ENCODE assay signal across 7 mouse cellular contexts in genomic region chr4:137995399-137995798, GRCm38 (mm10). TPM values are rescaled to one million over a fixed set of nuclear protein-coding genes. Genes with fewer than 3 reads are reported as not detected.
DNase-seq lines count a peak whose midpoint lies in the region; ATAC-seq and TF ChIP-seq lines count a peak whose summit lies in the region.

No protein-coding gene starts in this region.

- TF ChIP-seq POLR2A in ES-Bruce4 (IDR thresholded peaks at IDR 0.05; ENCODE audit: insufficient read depth, low read length), result no peak
- TF ChIP-seq POLR2A in bone marrow macrophage, adult 2 months (IDR thresholded peaks at IDR 0.05; ENCODE audit: borderline replicate concordance, low read depth, low read length), result no peak

- TF ChIP-seq CTCF in ES-Bruce4 (IDR thresholded peaks at IDR 0.05; ENCODE audit: low read depth, low read length), result no peak
- no peak for TF ChIP-seq CTCF in bone marrow macrophage, adult 2 months (IDR thresholded peaks at IDR 0.05; ENCODE audit: low read depth, low read length)

- peak overlapping the region; percentile 11 for H3K4me3 ChIP-seq in ES-Bruce4 (ENCODE audit: low read depth, low read length)
- peak overlapping the region; percentile 98 for H3K4me3 ChIP-seq in bone marrow macrophage, adult 2 months (ENCODE audit: insufficient read depth, low read length)
- peak overlapping the region; percentile 31 to 98 for H3K4me3 ChIP-seq in heart, embryonic 14.5 days (ENCODE audit: control insufficient read depth in 1 of 2, insufficient read depth in 1 of 2, low read depth in 1 of 2, low read length in 2 of 2)
- H3K4me3 ChIP-seq in midbrain, embryonic 12.5 days, result peak overlapping the region; percentile 100

- no peak overlapping the region for H3K9ac ChIP-seq in ES-Bruce4 (ENCODE audit: low read depth, poor library complexity, severe bottlenecking)
- peak overlapping the region; percentile 99 for H3K9ac ChIP-seq in heart, embryonic 14.5 days (ENCODE audit: low read length)
- peak overlapping the region; percentile 100 for H3K9ac ChIP-seq in midbrain, embryonic 12.5 days (replicated peaks)

- H3K36me3 ChIP-seq in ES-Bruce4 (ENCODE audit: control insufficient read depth, insufficient read depth, low read length, poor library complexity, severe bottlenecking), result 0 out of 2 replicates have a peak, but pooled peaks cover 5% of the 10 kb centered on the region
- H3K36me3 ChIP-seq in heart, embryonic 14.5 days (ENCODE audit: control insufficient read depth, insufficient read depth, low read length), result peaks cover 29% of the 10 kb centered on the region
- peaks cover 42% of the 10 kb centered on the region for H3K36me3 ChIP-seq in midbrain, embryonic 12.5 days

- H3K9me3 ChIP-seq in ES-Bruce4 (replicated peaks; ENCODE audit: control insufficient read depth, insufficient read depth, low read length, poor library complexity, severe bottlenecking), result no peaks in the 10 kb centered on the region
- H3K9me3 ChIP-seq in heart, embryonic 14.5 days (ENCODE audit: control insufficient read depth, low read length), result no peaks in the 10 kb centered on the region
- H3K9me3 ChIP-seq in midbrain, embryonic 12.5 days, result no peaks in the 10 kb centered on the region

- ATAC-seq in heart, embryonic 14.5 days (ENCODE audit: insufficient number of reproducible peaks, insufficient read depth, low FRiP score, low read depth), result no peak
- no peak for ATAC-seq in midbrain, embryonic 12.5 days (ENCODE audit: low FRiP score, low read depth)

- 42% methylated on average over 12 of the region's 12 CpGs for WGBS in heart, embryonic 14.5 days
- 83% methylated on average over 12 of the region's 12 CpGs for WGBS in midbrain, embryonic 12.5 days

- no peak overlapping the region for H3K27ac ChIP-seq in ES-Bruce4 (ENCODE audit: insufficient read depth, low read length)
- peak overlapping the region; percentile 82; the same call in 1 of the 2 replicates for H3K27ac ChIP-seq in bone marrow macrophage, adult 2 months (ENCODE audit: insufficient read depth, low read depth, low read length)
- peak overlapping the region; percentile 17 to 62; a peak in 3 of 4 replicates for H3K27ac ChIP-seq in heart, embryonic 14.5 days (replicated peaks in 1 of 2; ENCODE audit: control insufficient read depth in 1 of 2, insufficient read depth in 1 of 2, low read depth in 2 of 2, low read length in 2 of 2)
- H3K27ac ChIP-seq in midbrain, embryonic 12.5 days (replicated peaks), result no peak overlapping the region

- H3K27me3 ChIP-seq in ES-Bruce4 (ENCODE audit: control insufficient read depth, insufficient read depth, low read length, poor library complexity, severe bottlenecking), result no peaks in the 10 kb centered on the region
- no peaks in the 10 kb centered on the region for H3K27me3 ChIP-seq in heart, embryonic 14.5 days (ENCODE audit: control insufficient read depth, insufficient read depth, low read length)
- peaks cover 14% of the 10 kb centered on the region for H3K27me3 ChIP-seq in midbrain, embryonic 12.5 days

- TF ChIP-seq EP300 in ES-Bruce4 (IDR thresholded peaks at IDR 0.05; ENCODE audit: insufficient read depth, low read depth, low read length), result no peak

- H3K4me2 ChIP-seq in heart, embryonic 14.5 days (ENCODE audit: low read length), result peak overlapping the region; percentile 85
- peak overlapping the region; percentile 84 for H3K4me2 ChIP-seq in midbrain, embryonic 12.5 days (replicated peaks)

- DNase-seq in kidney, postnatal 25 days, result peak; percentile 54 to 76
- no peak for DNase-seq in left cerebral cortex, adult 18-20 months (ENCODE audit: low spot score in 2 of 2)
- no peak for DNase-seq in left cerebral cortex, adult 8-10 months (ENCODE audit: low spot score in 2 of 2)

- no peaks in the 10 kb centered on the region for H3K4me1 ChIP-seq in ES-Bruce4 (ENCODE audit: control insufficient read depth, insufficient read depth, low read length)
- peaks cover 18% of the 10 kb centered on the region for H3K4me1 ChIP-seq in bone marrow macrophage, adult 2 months (ENCODE audit: control insufficient read depth, insufficient read depth, low read length)
- peaks cover 22% of the 10 kb centered on the region in 2 experiments for H3K4me1 ChIP-seq in heart, embryonic 14.5 days (ENCODE audit: control insufficient read depth in 2 of 2, insufficient read depth in 2 of 2, low read length in 2 of 2)
- H3K4me1 ChIP-seq in midbrain, embryonic 12.5 days, result peaks cover 53% of the 10 kb centered on the region

RNA-seq across cellular contexts. Expression of gene Eif4g3, which starts 2.6 kb away (rescaled TPM):
- polyA plus RNA-seq in ES-Bruce4 (2011; ENCODE audit: insufficient read depth, insufficient read length, low read depth, missing spikeins), result 71.7 TPM in 2 replicates
- 74.3 and 74.9 TPM in 2 replicates for polyA plus RNA-seq in bone marrow macrophage, adult 2 months (2012; ENCODE audit: insufficient read depth, insufficient read length, missing spikeins)
- 24.9 and 25.1 TPM in 2 replicates for polyA plus RNA-seq in heart, embryonic 14.5 days (2014; fragmentation: Nextera tagmentation; extraction: Ambion mirVana)
- polyA plus RNA-seq in midbrain, embryonic 12.5 days (2016; fragmentation: Nextera tagmentation; extraction: Ambion mirVana), result 61.6 and 62.8 TPM in 2 replicates
- total RNA-seq in left cerebral cortex, adult 18-20 months (2021), result 100 to 1,000 TPM; 155 to 168 TPM
- total RNA-seq in left cerebral cortex, adult 8-10 months (2022), result 100 to 1,000 TPM; 147 to 156 (median 154) TPM

Comparison
In these comparisons a context has a peak if more than half of its experiments do, and no peak if none do; other contexts are left out.
1. H3K27ac ChIP-seq: peak in bone marrow macrophage, adult 2 months (single experiment) and heart, embryonic 14.5 days (2 of 2); none in ES-Bruce4 (single experiment) and midbrain, embryonic 12.5 days (single experiment).
2. H3K4me3 ChIP-seq: peak in every context shown above with its lines; median percentile 100 in midbrain, embryonic 12.5 days; 98 in bone marrow macrophage, adult 2 months; 64 in heart, embryonic 14.5 days; 11 in ES-Bruce4.
3. DNase-seq: peak in kidney, postnatal 25 days (2 of 2); none in left cerebral cortex, adult 18-20 months (0 of 2) and left cerebral cortex, adult 8-10 months (0 of 2).